Mouse (Mus musculus) telencephalon, adult 2 months (tissue): ENCODE results near the gene Syt2.

Experiments
- DNase-seq: peaks from one replicate; pipeline ENCODE4 v3.0.0-alpha.2; 2011; ENCODE audit warnings: low read depth, low spot score

Gene Syt2

DNA sequence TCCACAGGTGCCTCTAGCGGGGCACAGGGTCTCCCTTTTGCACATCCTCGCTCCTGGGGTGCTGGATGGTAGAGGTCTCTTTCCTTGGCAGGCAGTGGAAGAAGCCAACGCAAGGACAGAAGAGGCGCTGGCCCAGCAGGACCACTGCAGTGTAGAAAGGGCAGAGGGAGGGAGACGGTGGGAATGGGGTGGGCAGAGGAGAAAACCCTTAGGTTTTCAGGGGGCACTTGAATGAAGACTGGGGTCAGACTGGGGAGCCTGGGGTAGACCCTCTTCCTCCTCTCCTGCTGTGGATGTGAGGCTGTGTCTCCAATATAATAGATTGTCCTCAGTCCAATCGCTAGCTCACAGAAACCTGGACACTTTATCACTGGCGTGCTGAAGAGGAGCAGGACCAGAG is 1.1 kb downstream of the Syt2 start:
- DNase-seq = no peak

DNA sequence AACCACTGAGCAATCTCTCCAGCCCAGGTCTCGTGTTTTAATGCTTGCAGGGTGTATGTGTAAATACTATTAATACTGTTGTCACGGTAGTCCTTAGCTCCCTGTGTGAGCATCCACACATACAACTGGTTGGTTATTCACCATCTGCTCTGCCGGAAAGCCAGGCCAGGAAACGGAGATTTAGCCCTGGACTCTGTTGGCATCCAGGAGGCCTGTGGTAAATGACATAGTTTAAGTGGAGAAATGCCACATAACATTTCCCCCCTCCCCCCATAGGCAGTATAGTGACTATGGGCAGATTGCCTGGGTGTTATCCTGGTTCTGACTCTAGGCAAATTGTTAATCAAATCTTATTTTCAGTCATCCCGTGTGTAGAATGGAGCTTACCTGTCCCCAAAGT is 4.3 kb downstream of the Syt2 start:
- DNase-seq = no peak

DNA sequence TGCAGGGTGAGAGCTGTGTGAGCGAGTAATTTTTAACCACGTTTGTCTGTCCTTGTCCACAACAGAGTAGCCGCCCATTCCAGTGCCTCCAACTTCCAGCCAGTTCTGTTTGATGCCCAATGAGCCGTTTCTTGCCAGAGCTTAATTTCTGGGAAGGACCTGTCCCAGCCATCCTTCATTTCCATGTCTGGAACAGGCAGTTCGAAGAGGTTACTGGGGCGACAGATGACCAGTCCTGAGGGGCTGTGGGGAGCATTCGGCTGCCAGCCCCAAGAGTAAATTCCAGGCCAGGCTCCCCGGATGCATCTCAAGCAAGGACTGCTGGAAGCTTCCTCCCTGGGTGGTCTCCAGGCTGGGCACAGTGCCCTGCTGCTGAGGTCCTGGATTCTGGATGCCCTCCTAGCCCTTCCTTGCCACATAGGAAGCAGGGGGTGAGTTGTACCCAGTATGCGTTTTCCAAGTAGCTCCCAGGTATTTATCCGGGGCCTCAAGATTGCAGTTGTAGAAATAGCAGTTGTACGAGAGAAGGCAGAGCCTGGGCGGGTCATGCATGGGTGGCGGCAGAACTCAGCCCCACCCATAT is 4.9 kb downstream of the Syt2 start:
- no peak for DNase-seq

DNA sequence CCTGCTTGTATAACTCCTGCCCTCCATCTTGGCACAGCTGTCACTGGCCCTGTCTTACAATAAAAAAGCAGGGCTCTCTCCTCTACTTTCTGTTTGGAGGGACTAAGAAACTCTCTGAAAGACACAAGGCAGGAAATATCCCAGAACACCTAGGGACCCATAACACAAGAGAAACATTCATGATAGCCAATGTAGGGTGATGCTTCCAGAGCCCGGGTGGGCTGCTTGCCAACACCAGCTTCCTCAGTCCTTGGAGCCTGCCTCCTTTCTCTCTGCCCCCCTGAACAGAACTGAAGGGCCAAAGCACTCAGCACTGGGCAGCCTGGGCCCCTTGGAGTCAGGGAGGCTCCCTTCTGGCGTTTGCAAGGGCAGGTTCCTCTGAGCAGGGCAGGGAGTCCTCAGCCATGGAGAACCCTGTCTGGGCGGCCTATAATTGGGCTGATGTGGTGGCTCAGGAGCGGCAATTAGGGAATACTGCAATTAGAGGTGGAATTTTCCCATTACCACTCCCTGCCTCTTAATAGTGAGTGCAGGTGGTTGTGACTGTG is 5.4 kb downstream of the Syt2 start:
- no peak for DNase-seq

DNA sequence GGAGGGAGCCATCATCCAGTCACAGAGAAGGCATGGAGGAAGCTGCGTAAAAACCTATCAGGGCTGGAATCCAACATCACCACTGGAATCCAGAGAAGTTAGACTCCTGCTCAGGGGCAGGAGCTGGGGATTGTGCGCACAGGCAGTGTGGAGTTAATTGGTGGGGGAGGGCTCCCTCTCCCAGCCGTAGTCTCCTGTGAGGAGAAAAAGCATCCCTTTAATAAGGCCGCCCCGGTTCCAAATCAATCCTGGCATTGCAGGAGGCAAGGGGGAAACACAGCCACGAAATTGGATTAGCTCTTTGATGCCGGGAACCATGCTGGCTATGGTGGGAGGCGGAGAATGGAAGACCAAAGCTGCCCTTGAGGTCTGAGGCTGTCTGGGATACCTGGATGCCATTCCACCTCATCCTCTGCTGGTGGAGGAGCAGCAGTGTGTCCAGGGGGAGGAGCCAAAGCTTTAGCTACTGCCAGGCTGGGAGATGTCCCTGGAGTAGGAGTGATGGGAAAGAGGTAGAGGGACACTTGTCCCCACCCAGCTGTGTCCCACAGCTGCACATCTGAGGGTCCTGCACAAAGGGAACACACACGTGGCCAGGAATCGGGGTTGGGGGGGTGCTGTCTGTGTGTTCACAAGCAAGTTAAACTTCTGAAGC is 7.3 kb downstream of the Syt2 start:
- no peak for DNase-seq

DNA sequence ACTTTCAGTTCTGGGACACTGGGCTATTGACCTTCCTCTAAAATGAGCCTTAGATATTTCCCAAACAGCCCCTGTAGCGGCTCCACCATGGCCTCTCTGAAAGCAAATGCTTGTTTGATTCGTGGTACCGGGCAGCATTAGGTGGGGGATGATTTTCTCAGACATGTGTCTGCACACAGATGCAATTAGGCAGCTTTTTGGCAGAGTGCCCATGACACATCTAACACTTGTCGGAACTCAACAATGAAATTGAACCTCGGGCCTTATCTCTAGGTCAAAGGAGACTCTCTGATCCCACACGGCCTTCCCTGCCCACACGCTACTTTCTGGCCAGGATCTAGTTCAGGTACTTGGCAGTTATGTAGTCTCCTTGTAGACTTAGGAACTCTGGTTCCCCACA is 12.4 kb downstream of the Syt2 start:
- no peak for DNase-seq

DNA sequence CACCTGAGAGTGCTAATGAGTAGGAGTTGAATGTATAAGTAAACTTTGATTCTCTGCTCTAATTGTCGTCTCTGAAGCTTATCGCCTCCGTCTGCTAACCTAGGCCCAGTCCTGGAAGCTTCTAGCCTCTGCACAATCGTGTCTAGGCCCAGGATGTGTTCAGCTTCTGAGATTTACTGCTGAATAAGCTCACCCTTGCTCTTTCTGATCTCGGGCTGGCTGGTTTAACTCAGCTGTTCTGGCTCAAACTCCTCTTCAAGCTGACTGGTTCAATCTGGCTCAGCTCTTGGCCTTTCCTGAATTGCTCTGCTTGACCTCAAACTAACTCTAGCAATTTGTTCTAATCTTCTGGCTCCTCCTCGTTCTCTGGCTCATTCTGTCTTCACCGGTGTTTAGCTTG is 13.7 kb downstream of the Syt2 start:
- no peak for DNase-seq

DNA sequence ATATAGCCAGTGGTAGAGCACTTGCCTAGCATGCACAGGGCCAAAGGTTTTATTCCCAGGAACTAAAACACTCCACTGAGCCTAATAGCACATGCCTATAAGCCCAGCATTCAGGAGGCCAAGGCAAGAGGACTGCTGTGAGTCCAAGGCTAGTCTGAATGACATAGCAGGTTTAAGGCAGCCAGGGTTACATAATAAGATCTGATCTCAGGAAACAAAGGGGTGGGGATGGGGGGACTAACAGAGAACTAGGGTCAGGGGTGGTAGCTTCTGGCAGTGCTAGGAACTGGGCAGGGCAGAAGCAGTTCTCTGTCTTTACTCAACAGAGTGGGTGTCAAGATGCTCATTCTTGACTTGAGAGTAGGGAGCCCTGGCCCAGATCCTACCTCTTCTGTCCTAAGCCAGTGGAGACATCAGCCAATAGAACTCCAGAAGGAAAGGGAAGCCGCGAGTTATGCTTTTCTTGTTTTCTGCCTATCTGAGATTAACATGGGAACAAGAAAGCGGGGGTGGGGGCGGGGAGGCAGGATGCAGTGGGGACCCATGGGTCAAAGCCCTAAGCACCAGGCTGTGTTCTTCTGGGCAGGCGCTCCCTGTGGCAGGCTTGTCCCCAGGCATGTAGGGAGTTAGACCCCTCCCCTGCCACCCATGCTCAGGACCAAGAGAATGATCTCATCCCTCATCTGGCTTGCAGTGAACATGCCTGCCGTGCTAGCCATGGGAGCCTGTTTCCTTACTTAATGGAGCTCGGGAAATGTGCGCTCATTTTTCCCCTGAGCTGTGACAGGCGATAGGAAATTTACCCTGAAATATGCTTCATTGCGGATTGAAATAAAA is 25.0 kb downstream of the Syt2 start:
- DNase-seq = no peak

DNA sequence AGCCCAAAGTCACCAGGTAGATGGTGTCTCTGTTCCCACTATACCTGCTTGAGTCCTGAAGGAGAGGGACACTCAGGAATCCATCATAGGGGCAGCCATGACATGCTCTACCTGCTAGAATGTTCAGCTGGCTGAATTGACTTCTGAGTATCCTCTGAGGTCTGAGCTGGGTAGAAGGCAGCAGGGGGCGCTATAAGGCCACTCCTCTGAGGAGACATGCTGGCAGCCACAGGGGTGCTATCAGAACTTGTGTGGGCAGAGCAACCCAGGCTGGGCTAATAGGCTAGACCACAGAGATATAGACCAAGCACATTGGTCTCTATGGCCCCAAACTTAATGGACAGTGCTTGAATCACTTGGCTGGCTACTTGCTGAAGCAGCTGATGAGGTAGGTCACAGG is 27.8 kb downstream of the Syt2 start:
- DNase-seq = no peak

DNA sequence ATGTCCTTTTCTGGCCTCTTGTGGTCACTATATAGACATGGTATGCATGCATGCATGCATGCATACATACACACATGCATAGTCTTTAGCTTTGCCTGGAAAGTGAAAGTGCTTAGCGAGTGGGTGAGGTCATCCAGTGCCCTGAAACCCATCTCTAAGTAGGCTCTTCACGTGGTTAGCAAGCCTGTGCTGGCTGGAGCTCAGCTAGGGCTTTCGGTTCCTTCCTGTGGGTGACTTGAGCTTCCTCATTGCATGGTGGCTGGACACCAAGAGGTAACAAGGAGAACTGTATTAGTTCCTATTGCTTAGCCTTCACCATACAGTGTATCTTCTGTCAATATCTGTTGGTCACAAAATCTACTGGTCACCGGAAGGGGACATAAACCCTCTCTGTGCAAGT is 33.0 kb downstream of the Syt2 start:
- DNase-seq = no peak

DNA sequence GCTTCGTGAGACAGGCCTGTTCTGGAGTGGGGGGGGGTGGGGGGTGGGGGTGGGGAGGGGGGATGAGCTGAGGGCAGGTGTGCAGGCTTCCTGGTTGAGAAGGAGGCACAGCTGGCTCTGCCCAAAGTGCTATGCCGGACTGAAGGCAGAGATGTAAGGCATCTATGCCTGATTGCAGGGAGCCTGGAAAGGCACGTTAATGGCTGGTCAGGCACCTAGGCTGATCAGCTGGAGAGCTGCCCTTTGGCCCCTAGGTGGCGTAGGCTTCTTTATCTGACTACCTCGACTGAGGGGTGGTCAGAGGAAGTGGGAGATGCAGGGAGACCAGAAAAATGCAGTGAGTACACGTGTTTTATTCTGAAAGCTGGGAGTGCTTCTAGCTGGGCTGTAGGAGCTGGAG is 34.1 kb downstream of the Syt2 start:
- no peak for DNase-seq

DNA sequence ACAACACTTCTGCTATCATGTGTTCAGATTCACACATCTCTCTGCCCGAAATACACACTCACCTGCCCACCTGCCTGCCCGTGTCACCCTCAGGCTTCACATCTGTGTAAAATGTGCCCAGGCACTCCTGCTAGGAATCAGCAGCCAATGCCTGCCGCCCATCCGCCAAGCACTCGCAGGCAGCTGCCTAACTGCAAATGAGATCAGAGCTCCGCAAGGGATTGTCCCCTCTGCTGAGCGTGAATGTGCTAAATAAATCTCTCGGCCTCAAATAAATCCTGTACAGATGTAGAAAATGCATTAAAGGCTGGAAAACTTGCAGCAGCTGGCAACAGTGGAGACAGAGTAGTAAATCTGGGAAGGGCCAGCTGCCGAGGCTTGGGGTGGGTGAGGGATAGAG is 36.0 kb downstream of the Syt2 start:
- DNase-seq = peak; percentile 19

DNA sequence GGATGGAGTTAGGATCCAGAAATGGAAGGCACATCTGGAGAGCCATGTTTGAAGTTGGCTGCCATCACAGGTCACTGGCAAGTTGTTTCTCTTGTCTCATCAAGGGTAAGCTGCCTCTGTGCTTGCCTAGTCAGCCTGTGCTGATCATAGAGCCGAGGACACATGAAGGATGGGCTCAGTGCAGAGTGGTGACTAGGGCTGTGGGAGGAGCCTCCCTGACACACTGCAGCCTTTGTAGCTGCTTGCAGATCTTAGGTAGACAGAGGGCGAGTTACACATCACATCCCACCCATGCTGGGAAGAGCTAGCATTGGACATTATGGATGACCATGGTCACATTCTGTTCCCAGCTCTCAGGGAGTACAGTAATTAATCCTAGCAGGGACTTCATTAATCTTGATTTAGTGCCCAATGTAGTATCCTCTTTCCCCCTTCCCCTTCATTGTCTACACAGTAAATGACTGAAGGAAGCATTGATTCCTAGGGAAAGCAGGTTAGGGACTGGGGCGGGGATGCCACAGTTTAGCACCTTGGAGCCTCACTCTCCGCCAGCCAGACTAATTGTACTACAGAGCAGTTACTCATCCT is 40.5 kb downstream of the Syt2 start:
- no peak for DNase-seq

DNA sequence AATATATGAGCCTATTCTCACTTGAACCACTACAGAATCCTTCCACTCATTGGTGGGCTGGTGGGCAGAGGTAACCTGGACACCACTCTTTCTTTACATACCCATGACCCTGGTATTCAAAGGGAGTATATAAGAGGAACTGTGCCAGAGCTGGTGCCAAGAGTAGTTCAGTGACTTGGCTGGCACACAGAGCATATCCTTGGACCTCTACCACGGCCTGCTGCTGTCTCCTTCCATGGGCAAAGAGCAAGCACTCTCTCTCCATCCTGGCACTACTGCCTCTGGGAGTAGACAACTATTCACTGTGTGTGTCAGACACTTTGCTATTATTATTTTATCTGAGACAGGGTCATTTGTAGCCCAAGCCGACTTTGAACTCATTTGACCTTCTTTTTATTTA is 49.8 kb downstream of the Syt2 start:
- no peak for DNase-seq

DNA sequence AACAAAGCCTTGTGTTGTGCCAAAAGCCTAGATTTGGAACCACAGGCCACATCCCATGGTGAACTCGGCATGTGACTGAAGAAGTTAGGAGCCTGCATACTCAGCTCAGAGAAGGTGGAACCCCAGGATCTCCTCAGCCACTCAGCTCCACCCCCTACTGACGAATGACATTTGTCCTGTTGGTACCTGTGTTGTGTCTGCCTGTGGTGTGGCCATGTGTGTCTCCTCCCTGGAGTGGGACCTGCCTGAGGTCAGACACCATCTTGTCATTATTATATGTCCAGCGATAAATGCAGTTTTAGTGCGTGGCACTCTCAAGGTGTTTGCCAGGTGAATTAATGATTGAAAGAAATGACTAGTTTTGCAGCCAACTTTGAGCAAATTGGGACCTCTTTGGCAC is 50.6 kb downstream of the Syt2 start:
- no peak for DNase-seq

DNA sequence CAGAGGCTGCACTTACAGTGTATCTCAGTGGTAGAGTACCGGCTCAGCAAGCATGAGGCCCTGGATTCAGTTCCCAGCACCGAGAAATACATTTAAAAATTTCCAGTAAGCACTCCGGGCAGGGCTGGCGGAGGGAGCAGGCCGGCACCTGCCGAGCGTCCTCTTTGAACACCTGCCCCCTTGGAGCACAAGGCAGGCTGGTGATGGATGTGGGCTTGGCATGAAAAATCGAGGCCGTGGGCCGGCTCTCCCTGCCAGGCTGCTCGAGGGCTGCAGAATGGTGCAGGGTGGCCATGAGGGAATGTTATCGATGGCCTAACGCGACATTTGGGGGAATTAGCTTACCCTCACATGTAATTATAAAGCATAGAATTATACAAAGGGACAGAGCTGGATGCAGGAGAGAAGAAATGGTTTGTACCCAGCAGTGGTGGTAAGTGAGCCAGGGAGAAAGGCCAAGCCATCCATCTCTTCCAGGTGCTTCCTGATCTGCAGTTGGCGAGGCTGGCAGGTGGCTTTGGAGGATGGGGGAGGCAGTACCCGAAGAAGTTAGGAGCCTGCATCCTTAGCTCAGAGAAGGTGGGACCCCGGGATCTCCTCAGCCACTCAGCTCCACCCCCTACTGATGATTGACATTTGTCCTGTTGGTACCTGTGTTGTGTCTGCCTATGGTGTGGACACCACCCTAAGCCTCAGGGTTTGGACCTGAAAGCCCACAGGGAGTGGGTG is 51.2 kb downstream of the Syt2 start:
- no peak for DNase-seq

DNA sequence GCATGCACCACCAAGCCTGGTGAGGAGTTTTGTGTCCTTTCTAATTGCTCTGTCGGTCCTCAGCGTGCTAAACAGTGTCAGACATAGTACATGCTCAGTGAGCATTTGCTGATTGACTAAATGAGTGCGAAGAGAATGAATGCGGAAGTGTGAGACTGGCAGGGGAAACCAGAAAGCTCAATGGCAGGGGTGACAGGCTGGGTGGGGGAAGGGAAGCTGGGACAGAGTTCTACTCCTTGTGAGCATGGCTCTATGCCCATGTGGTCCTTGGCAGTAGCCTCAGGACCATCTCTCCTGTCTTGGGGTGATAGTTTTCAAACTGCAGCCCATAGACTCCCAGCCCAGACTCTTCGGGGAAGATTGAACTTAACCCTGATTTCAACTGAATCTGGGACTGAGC is 52.0 kb downstream of the Syt2 start:
- no peak for DNase-seq

DNA sequence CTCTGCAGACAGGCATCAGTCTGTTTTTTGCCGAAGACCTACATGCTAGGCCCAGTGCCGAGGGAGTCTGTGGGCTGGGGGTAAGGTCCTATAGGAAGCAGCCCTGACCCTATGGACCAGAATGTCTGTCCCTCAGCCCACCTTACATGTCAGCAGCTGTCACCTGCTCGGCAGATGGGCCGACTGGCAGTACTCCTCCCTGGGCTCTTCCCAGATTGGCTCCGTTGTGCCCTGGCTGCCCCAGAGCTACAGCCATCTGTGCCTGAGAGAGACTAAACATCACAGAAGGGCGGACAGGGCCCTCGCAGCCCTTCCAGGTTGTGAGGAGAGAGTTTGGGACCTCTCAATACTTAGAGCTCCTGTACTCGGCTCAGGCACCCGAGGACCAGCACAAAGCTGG is 52.9 kb downstream of the Syt2 start:
- DNase-seq = no peak

DNA sequence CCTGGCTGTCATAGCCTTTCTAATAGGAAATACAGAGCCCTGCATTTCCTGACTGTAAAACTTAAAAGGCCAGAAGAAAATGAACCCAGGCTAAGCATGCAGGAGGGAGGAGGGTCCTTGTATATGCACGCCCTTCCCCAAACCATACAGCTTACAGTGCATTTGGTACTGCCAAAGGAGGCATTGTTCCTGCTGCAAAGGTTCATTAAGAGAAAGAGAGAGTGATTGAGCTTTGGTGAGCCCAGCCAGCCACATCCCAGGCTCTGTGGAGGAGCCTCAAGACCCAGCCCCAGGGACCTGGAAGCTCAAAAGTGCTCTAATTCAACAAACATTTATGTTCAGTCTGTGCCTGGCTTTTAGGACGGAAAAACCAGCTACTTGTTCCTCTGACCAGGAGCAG is 53.7 kb downstream of the Syt2 start:
- no peak for DNase-seq

DNA sequence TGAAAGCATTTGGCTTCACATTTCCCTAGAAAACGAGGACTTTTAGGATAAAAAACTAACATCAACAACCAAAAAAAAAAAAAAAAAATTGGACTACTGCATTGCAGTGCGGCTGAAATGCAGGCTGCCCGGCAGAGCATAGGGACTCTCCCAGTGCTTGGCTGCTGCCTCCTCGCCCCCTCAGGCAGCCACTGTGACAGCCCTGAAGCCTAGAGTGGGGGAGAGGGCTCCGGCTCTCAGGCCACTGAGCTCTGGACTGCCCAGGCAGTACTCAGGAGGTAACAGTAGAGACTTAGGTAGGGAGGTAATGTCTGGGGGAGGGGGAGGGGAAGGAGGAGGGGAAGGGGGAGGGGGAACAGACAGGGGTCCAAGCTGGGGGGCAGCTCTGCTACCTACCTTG is 54.2 kb downstream of the Syt2 start:
- DNase-seq = no peak

DNA sequence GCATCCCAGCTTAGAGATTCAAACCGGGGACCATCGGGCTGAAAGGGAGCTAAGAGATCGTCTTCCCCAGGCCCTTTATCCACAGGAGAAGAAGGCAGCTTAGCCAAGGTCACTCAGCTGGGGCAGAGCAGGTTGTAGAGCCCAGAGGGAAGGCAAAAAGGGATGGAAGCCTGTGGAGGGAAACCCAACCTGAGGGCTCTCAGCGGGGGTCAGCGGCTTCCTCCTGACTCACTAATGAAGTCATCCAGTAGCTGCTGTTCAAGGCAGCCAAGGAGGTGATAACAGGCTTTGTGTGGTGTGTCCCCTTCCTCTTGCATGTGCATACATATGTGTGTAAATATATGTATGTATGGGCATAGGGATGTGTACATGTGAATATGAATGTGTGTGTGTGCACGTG is 54.7 kb downstream of the Syt2 start:
- DNase-seq = no peak

DNA sequence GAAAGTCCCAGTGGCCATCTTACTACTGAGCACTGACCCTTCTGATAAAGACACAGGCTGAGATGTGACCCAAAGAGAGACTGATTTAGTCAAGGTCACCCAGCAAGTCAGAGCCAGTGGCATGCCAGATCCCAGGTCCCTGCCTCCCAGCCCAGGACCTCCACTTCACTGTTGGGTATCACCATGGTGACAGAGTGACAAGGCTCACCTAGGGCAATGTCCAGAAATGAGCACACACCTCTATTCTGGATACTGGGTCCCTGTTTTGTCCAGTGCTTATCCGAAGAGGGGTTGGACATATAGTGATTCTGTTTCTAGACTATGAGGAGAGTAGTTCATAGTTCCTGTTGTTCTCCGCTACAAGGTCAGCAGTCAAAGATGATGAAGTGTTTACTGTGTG is 56.8 kb downstream of the Syt2 start:
- DNase-seq = no peak
